Mouse (Mus musculus) kidney, embryonic 15.5 days (tissue): ENCODE results near the gene Srl. TPM values are rescaled to one million over a fixed set of nuclear protein-coding genes. Genes with fewer than 3 reads are reported as not detected.
"Not testable (repeated sequence)": the region's sequence is repeated elsewhere in the genome, so short reads cannot be mapped to it uniquely, and the experiment has no call there.

Experiments
- ATAC-seq: fragments of 200-750 bp; cut with Nextera tagmentation; replicated peaks from 2 replicates; pipeline ENCODE4 v1.8.0; 2017; ENCODE audit warnings: moderate TSS enrichment; ENCODE audit not compliant: low FRiP score
- H3K27ac ChIP-seq: fragments of 300-500 bp; sonication (generic); 2 replicates; pipeline ENCODE4 v1.5.1; 2015; ENCODE audit warnings: mild to moderate bottlenecking, inconsistent platforms
- H3K27me3 ChIP-seq: fragments of 300-500 bp; sonication (generic); 2 replicates; pipeline ENCODE4 v1.6.1; 2015; ENCODE audit warnings: inconsistent platforms
- H3K36me3 ChIP-seq: fragments of 300-500 bp; sonication (generic); 2 replicates; pipeline ENCODE4 v1.6.1; 2015; ENCODE audit warnings: inconsistent platforms
- H3K4me1 ChIP-seq: fragments of 300-500 bp; sonication (generic); 2 replicates; pipeline ENCODE4 v1.6.1; 2015; ENCODE audit warnings: inconsistent platforms
- H3K4me2 ChIP-seq: fragments of 300-500 bp; sonication (generic); 2 replicates; pipeline ENCODE4 v1.6.1; 2015; ENCODE audit warnings: moderate library complexity, mild to moderate bottlenecking, inconsistent platforms
- H3K4me3 ChIP-seq: fragments of 300-500 bp; sonication (generic); replicated peaks from 2 replicates; pipeline ENCODE4 v1.5.1; 2015; ENCODE audit warnings: mild to moderate bottlenecking, inconsistent platforms
- H3K9ac ChIP-seq: fragments of 300-500 bp; sonication (generic); 2 replicates; pipeline ENCODE4 v1.6.1; 2015; ENCODE audit warnings: mild to moderate bottlenecking, inconsistent platforms
- H3K9me3 ChIP-seq: fragments of 300-500 bp; sonication (generic); replicated peaks from 2 replicates; pipeline ENCODE4 v1.6.1; 2016; ENCODE audit warnings: inconsistent platforms
- WGBS: fragments of 180-500 bp; shearing (Covaris S2); methylation state at CpG from one replicate; pipeline ENCODE4 v1.1.7; 2015; ENCODE audit warnings: mixed read lengths; 5-methylcytosine and 5-hydroxymethylcytosine counted together
- polyA plus RNA-seq: library from polyadenylated mRNA; unstranded; fragments of >200 nt; fragmentation: Nextera tagmentation; extraction: Ambion mirVana; gene quantifications from 2 replicates; pipeline ENCODE4 v1.2.1, GENCODE M21; 2015

Srl gene
- polyA plus RNA-seq, 1 experiment from 2014 or later: 19.2 TPM

- ATAC-seq: no peak
Measured at GRCm38 (mm10) chr16:4477591-4478215, 63.9 kb downstream of the Srl start.

DNA sequence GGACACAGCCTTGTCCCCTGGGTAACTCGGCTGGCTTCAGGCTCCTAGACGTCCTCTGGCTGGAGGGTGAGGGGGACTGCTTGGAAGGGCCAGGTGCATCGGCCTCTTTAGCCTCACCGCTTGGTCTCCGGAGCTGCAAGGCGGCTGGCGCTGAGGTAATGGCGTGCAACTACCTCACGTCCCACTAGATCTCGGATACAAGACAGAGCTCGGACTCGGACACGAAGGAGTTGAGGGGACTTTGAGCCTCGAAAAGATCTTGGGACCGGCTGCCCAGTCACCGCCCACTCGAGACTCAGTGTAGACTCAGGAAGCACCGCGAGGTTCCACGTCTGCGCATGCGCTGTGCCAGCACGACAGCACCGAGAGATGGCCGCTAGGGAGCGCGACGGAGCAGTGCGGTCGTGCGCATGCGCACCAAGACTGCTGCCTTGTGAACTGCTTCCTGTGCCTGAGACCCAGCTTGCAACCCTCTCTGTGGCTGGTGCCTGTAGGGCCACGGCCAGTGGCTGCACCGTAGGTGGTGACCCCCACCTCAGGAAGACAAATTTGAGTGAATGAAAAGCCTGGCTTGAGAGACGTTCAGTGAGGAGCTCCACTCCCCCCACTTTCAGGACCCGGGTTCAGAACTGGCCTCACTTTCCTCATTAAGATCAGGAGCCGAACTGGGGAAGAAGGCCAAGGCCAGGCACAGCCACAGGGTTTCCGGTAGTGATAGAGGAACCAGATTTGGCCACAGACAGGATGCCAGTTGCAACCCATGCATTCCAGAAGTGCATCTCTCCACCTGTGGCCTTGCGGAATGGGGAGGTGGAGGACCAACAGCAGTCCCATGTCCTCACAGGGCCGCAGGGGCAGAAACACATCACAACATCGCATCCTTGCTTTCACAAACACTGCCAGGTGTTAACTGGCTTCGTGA is 66.5 kb downstream of the Srl start:
- peak overlapping the region; percentile 62 for H3K4me3 ChIP-seq
- 16% methylated on average over 42 of the region's 42 CpGs for WGBS
- H3K4me2 ChIP-seq: peak overlapping the region; percentile 72
- H3K36me3 ChIP-seq: no peaks in the 10 kb centered on the region
- peaks cover 15% of the 10 kb centered on the region for H3K4me1 ChIP-seq
- H3K27ac ChIP-seq: peak overlapping the region; percentile 83
- H3K27me3 ChIP-seq: no peaks in the 10 kb centered on the region
- H3K9ac ChIP-seq: peak overlapping the region; percentile 68
- H3K9me3 ChIP-seq: no peaks in the 10 kb centered on the region
- ATAC-seq: peak; percentile 94

More at GRCm38 (mm10) chr16:4477591-4478215, 63.9 kb downstream of the Srl start:
- Histone ChIP-seq H3K4me2 (no peak overlapping the region), H3K27me3 (no peaks in the 10 kb centered on the region), H3K27ac (0 out of 2 replicates have a peak overlapping the region, but pooled peaks have one; percentile 42), H3K36me3 (peaks cover 13% of the 10 kb centered on the region), H3K9me3 (no peaks in the 10 kb centered on the region), H3K4me3 (no peak overlapping the region), H3K4me1 (peaks cover 15% of the 10 kb centered on the region), H3K9ac (no peak overlapping the region)
- WGBS: 77% methylated on average over 10 of the region's 10 CpGs

- H3K4me1 ChIP-seq: peaks cover 15% of the 10 kb centered on the region
- peak overlapping the region; percentile 62 for H3K4me3 ChIP-seq
- H3K36me3 ChIP-seq, H3K27me3 ChIP-seq, H3K9me3 ChIP-seq, ATAC-seq: not testable (repeated sequence)
- peak overlapping the region; percentile 72 for H3K4me2 ChIP-seq
- WGBS: 66% methylated on average over 10 of the region's 10 CpGs
- H3K9ac ChIP-seq: peak overlapping the region; percentile 68
- H3K27ac ChIP-seq: peak overlapping the region; percentile 83
Measured at GRCm38 (mm10) chr16:4474040-4474881, 67.4 kb downstream of the Srl start.

- Histone ChIP-seq H3K4me3 (no peak overlapping the region), H3K9me3 (no peaks in the 10 kb centered on the region), H3K4me1 (peaks cover 15% of the 10 kb centered on the region), H3K27me3 (no peaks in the 10 kb centered on the region), H3K4me2 (no peak overlapping the region), H3K9ac (no peak overlapping the region), H3K27ac (no peak overlapping the region), H3K36me3 (no peaks in the 10 kb centered on the region)
- 76% methylated on average over 5 of the region's 5 CpGs for WGBS
- ATAC-seq: no peak
Measured at GRCm38 (mm10) chr16:4473231-4473630, 68.4 kb downstream of the Srl start.

DNA sequence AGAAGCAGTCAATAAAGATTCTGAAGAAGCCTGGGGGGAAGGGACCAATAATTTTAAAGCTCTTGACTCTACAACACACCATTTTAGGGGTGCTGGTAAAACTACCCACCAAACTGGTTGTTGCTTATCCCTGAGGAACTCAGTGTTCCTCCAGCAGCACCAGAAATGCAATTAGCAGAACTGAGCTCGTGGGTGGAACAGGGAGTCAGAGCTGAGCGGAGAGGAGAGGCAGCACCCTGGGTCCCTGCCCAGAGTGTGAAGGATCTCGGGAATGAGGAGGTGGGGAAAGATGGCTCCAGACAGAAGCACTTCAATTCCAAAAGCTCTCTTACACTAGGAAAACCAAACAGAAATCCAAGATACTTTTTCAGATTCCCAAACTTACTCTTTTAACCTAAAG is 68.9 kb downstream of the Srl start:
- ATAC-seq: no peak
- H3K9ac ChIP-seq: no peak overlapping the region
- H3K4me2 ChIP-seq: no peak overlapping the region
- 60% methylated on average over 3 of the region's 3 CpGs for WGBS
- no peaks in the 10 kb centered on the region for H3K9me3 ChIP-seq
- H3K27me3 ChIP-seq: no peaks in the 10 kb centered on the region
- no peaks in the 10 kb centered on the region for H3K36me3 ChIP-seq
- H3K27ac ChIP-seq: no peak overlapping the region
- no peak overlapping the region for H3K4me3 ChIP-seq
- peaks cover 15% of the 10 kb centered on the region for H3K4me1 ChIP-seq

DNA sequence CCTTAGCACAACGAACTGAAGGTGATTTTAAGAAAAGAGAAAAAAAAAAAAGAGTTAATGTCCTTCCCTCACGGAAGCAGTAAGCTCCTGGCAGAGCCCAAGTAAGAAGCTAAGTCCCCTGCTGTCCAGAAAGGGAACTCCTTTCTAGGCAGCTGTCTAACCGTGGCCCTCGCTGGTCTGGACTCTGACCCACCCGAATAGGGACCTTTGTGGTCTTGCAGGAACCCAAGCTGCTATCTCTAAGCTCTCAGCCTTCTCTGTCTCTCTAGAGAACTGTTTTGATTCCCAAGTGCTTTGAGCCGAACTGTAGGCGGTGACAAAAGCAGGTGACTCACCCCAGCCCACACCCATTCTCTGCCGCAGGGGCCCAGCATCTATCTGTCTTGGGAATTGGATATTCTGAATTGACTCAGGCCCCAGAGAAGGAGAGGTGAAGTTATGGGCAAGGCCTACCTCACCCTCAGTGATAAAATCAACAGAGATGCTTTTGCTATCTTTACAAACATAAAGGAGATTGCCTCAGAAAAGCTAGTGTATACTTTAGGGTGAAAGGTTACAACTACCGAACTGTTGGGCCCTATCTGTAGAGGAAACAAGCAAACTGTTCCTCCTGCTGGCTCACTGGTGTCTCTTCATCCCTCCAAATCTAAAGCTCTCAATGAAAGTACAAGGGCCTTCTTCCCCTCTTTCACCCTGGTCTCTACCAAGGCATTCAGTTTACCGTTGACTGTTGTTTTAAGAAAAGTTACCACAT is 71.8 kb downstream of the Srl start:
- no peak overlapping the region for H3K9ac ChIP-seq
- WGBS: 55% methylated on average over 10 of the region's 10 CpGs
- peaks cover 8% of the 10 kb centered on the region; the same call in 1 of the 2 replicates for H3K4me1 ChIP-seq
- no peak overlapping the region for H3K4me2 ChIP-seq
- no peak overlapping the region for H3K27ac ChIP-seq
- no peaks in the 10 kb centered on the region for H3K9me3 ChIP-seq
- no peaks in the 10 kb centered on the region for H3K27me3 ChIP-seq
- H3K36me3 ChIP-seq: no peaks in the 10 kb centered on the region
- H3K4me3 ChIP-seq: no peak overlapping the region
- no peak for ATAC-seq

DNA sequence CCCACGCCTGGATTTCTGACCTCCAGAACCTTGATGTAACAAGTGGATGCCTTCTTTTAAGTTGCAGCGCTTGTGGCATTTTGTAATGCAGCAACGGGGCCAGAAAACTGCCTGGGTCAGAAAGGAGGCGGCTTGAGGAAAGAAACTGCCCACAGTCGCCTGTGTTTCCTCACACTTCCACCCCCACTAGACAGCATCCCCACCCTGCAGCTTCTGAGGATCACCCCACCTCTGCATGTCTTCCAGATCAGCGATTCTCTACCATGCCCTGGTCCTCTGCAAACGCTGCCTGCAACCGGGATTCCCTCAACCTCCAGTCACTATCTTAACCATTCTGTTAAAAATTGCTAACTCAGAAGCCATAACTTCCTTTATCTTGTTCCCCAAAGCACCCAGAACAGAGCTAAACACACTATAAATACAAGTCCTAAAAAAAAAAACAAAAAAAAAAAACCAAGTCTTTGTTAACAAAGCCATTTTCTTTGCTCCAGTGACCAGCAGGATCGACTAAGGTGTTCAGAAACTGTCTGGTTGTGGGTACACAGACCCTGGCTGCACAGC is 77.0 kb downstream of the Srl start:
- WGBS: 61% methylated on average over 9 of the region's 9 CpGs
- H3K9ac ChIP-seq: no peak overlapping the region

GRCm38 (mm10) chr16:4457927-4458326 is 83.7 kb downstream of the Srl start:
- H3K9ac ChIP-seq: no peak overlapping the region
- 85% methylated on average over 3 of the region's 3 CpGs for WGBS

More for the DNA sequence above, 77.0 kb downstream of the Srl start:
- no peak overlapping the region for H3K4me3 ChIP-seq
- no peak for ATAC-seq
- no peaks in the 10 kb centered on the region for H3K27me3 ChIP-seq
- no peaks in the 10 kb centered on the region for H3K36me3 ChIP-seq
- H3K27ac ChIP-seq: no peak overlapping the region
- H3K4me1 ChIP-seq: peaks cover 10% of the 10 kb centered on the region
- H3K9me3 ChIP-seq: no peaks in the 10 kb centered on the region
- no peak overlapping the region for H3K4me2 ChIP-seq

DNA sequence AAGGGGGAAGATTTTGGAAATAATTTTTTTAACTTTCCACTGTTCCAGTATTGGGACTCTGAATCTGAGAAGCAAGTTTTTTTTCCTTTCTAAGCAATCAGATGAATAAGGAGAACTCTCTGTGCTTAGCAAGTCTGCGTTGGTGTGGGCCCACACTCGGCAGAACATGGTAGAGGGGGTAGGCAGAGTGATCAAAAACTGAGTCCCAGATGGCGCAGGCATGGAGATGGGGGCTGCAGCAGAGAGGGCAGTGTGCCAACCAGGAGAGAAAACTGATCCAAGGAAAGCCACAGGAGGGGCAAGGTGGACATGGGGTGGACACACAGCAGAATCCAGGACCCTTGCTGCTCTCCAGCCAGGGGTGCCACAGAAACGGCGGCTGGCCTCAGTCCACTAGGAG is 85.2 kb downstream of the Srl start:
- no peak overlapping the region for H3K9ac ChIP-seq
- H3K9me3 ChIP-seq: no peaks in the 10 kb centered on the region
- H3K4me1 ChIP-seq: no peaks in the 10 kb centered on the region
- 85% methylated on average over 5 of the region's 5 CpGs for WGBS
- no peak for ATAC-seq
- no peak overlapping the region for H3K4me3 ChIP-seq
- H3K27ac ChIP-seq: no peak overlapping the region
- H3K27me3 ChIP-seq: no peaks in the 10 kb centered on the region
- H3K36me3 ChIP-seq: no peaks in the 10 kb centered on the region
- no peak overlapping the region for H3K4me2 ChIP-seq

More at GRCm38 (mm10) chr16:4457927-4458326, 83.7 kb downstream of the Srl start:
- no peak for ATAC-seq
- no peaks in the 10 kb centered on the region for H3K27me3 ChIP-seq
- H3K4me1 ChIP-seq: no peaks in the 10 kb centered on the region
- no peak overlapping the region for H3K4me3 ChIP-seq
- H3K9me3 ChIP-seq: no peaks in the 10 kb centered on the region
- H3K4me2 ChIP-seq: no peak overlapping the region
- H3K27ac ChIP-seq: no peak overlapping the region
- no peaks in the 10 kb centered on the region for H3K36me3 ChIP-seq

DNA sequence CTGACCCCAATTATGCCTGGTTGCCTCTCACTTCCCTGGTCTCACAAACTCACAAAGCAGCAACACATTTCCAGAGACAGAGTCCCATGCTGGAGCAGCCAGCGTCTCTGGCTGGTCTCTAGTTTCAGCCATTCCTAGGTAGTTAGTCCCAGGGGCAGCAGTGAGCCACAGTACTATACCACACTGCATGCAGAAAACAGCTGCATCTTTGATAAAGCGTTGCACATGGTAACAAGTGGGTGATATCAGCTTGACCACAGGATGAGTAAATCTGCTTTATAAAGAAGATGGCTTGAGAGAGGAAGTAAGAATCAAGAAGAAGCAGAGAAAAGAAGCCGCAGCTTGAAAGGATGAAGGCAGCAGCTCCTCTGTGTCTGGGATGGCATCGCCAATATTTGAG is 85.9 kb downstream of the Srl start:
- Histone ChIP-seq H3K9ac (no peak overlapping the region), H3K4me3 (no peak overlapping the region)
- 84% methylated on average over 4 of the region's 4 CpGs for WGBS

DNA sequence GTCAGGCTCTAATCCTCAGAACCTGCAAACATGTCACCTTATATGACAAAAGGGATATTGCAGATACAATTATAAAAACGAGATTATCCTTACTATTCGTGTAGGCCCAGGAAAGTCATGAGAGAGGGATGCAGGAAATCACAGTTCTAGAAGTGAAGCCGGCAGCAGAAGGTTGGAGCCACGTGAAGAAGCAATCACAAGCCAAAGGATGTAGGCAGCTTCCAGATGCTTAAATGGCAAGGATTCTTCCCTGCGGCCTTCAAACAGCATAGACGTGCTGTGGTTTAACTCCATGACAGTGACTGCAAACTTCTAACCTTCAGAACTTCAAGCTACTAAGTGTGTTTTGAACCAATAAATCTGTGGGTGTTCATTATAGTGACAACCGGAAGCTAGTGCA is 87.1 kb downstream of the Srl start:
- Histone ChIP-seq H3K4me3 (no peak overlapping the region), H3K36me3 (no peaks in the 10 kb centered on the region), H3K27ac (no peak overlapping the region), H3K9me3 (no peaks in the 10 kb centered on the region), H3K4me2 (no peak overlapping the region), H3K27me3 (no peaks in the 10 kb centered on the region), H3K9ac (no peak overlapping the region), H3K4me1 (0 out of 2 replicates have a peak, but pooled peaks cover 3% of the 10 kb centered on the region)
- no peak for ATAC-seq
- WGBS: 86% methylated on average over 7 of the region's 7 CpGs

More for the DNA sequence above, 85.9 kb downstream of the Srl start:
- Histone ChIP-seq H3K27me3 (no peaks in the 10 kb centered on the region), H3K27ac (no peak overlapping the region), H3K4me2 (no peak overlapping the region), H3K4me1 (no peaks in the 10 kb centered on the region), H3K9me3 (no peaks in the 10 kb centered on the region), H3K36me3 (no peaks in the 10 kb centered on the region)
- ATAC-seq: no peak
